Mouse (Mus musculus): Measurements from ENCODE around the gene Sertad1.
"Not testable (repeated sequence)": the region's sequence is repeated elsewhere in the genome, so short reads cannot be mapped to it uniquely, and the experiment has no call there.

Sertad1 gene

GRCm38 (mm10) chr7:27473835-27474489, 12.7 kb upstream of the Sertad1 start:
- DNase-seq: no peak

- DNase-seq: peak; percentile 99
Measured at GRCm38 (mm10) chr7:27474490-27474954, 12.2 kb upstream of the Sertad1 start.

- DNase-seq: no peak
Measured at GRCm38 (mm10) chr7:27475596-27475995, 11.1 kb upstream of the Sertad1 start.

GRCm38 (mm10) chr7:27476098-27476635, 10.5 kb upstream of the Sertad1 start:
- no peak for DNase-seq

GRCm38 (mm10) chr7:27478561-27478960, 8.1 kb upstream of the Sertad1 start:
- DNase-seq: no peak

GRCm38 (mm10) chr7:27479750-27480149, 7.0 kb upstream of the Sertad1 start:
- DNase-seq: no peak

GRCm38 (mm10) chr7:27480506-27480905, 6.2 kb upstream of the Sertad1 start:
- no peak for DNase-seq

- DNase-seq: no peak
Measured at GRCm38 (mm10) chr7:27480927-27481626, 5.6 kb upstream of the Sertad1 start.

GRCm38 (mm10) chr7:27481627-27481969, 5.1 kb upstream of the Sertad1 start:
- peak; percentile 80 for DNase-seq

GRCm38 (mm10) chr7:27483860-27484259, 2.9 kb upstream of the Sertad1 start:
- no peak for DNase-seq

- DNase-seq: no peak
Measured at GRCm38 (mm10) chr7:27486102-27486769, 474 bp upstream of the Sertad1 start.

GRCm38 (mm10) chr7:27487740-27488268, 1.1 kb downstream of the Sertad1 start:
- no peak for DNase-seq

- DNase-seq: no peak
Measured at GRCm38 (mm10) chr7:27489270-27489869, 2.7 kb downstream of the Sertad1 start.

GRCm38 (mm10) chr7:27490227-27490542, 3.5 kb downstream of the Sertad1 start:
- DNase-seq: no peak

GRCm38 (mm10) chr7:27490543-27491329, 4.0 kb downstream of the Sertad1 start:
- peak; percentile 86 for DNase-seq

- no peak for DNase-seq
Measured at GRCm38 (mm10) chr7:27491856-27492255, 5.1 kb downstream of the Sertad1 start.

GRCm38 (mm10) chr7:27493022-27493421, 6.3 kb downstream of the Sertad1 start:
- DNase-seq: no peak

- DNase-seq: no peak
Measured at GRCm38 (mm10) chr7:27493450-27493849, 6.7 kb downstream of the Sertad1 start.

- DNase-seq: not testable (repeated sequence)
Measured at GRCm38 (mm10) chr7:27494659-27495367, 8.1 kb downstream of the Sertad1 start.

GRCm38 (mm10) chr7:27499036-27499435, 12.3 kb downstream of the Sertad1 start, which contains the start of gene Prx:
TSS of gene Prx (plus strand) at chr7:27499324.
- no peak for DNase-seq

- DNase-seq: no peak
Measured at GRCm38 (mm10) chr7:27501620-27502019, 14.9 kb downstream of the Sertad1 start.
